Mouse (Mus musculus): ENCODE measurements at regions not wholly inside any gene's neighbourhood (a gene's known extent, or its start where the extent isn't known, plus 50 kb on each side); places are given as distances from the start of the nearest gene placed in this dataset.

- DNase-seq (ENCODE audit: low spot score) (no peak), ATAC-seq (replicated peaks; ENCODE audit: low FRiP score) (no peak)
- Histone ChIP-seq H3K9me3 (ENCODE audit: control insufficient read depth, low read length) (no peaks in the 10 kb centered on the region), H3K4me1 (replicated peaks; ENCODE audit: control insufficient read depth, insufficient read depth, low read length) (no peaks in the 10 kb centered on the region), H3K36me3 (ENCODE audit: control insufficient read depth, insufficient read depth, low read length) (no peaks in the 10 kb centered on the region), H3K27me3 (ENCODE audit: control insufficient read depth, insufficient read depth, low read length) (no peaks in the 10 kb centered on the region), H3K4me3 (ENCODE audit: low read depth, low read length) (no peak overlapping the region), H3K9ac (ENCODE audit: low read length) (no peak overlapping the region), H3K27ac (ENCODE audit: low read depth, low read length) (no peak overlapping the region), H3K4me2 (ENCODE audit: low read depth, low read length, severe bottlenecking) (no peak overlapping the region)
- 83% methylated on average over 10 of the region's 10 CpGs for WGBS
Observed at GRCm38 (mm10) chr16:78199252-78199651, 102.0 kb upstream of the Cxadr start.

- Histone ChIP-seq H3K27ac (ENCODE audit: low read depth, low read length) (no peak overlapping the region), H3K9me3 (ENCODE audit: control insufficient read depth, low read length) (no peaks in the 10 kb centered on the region), H3K36me3 (ENCODE audit: control insufficient read depth, insufficient read depth, low read length) (no peaks in the 10 kb centered on the region), H3K4me2 (ENCODE audit: low read depth, low read length, severe bottlenecking) (no peak overlapping the region), H3K4me1 (replicated peaks; ENCODE audit: control insufficient read depth, insufficient read depth, low read length) (no peaks in the 10 kb centered on the region), H3K27me3 (ENCODE audit: control insufficient read depth, insufficient read depth, low read length) (no peaks in the 10 kb centered on the region), H3K9ac (ENCODE audit: low read length) (no peak overlapping the region), H3K4me3 (ENCODE audit: low read depth, low read length) (no peak overlapping the region)
- ATAC-seq (replicated peaks; ENCODE audit: low FRiP score) = no peak
- WGBS = 10% methylated on average over 16 of the region's 16 CpGs
- DNase-seq (ENCODE audit: low spot score) = peak; percentile 90
Observed at GRCm38 (mm10) chr16:78198642-78199121, 102.6 kb upstream of the Cxadr start.

- no peak overlapping the region for H3K4me2 ChIP-seq (ENCODE audit: low read depth, low read length, severe bottlenecking)
- peak; percentile 55 for ATAC-seq (replicated peaks; ENCODE audit: low FRiP score)
- no peak overlapping the region for H3K9ac ChIP-seq (ENCODE audit: low read length)
Observed at GRCm38 (mm10) chr16:78197252-78197896, 103.9 kb upstream of the Cxadr start.

GRCm38 (mm10) chr16:78170627-78171605 is 130.4 kb upstream of the Cxadr start:
- H3K4me3 ChIP-seq (ENCODE audit: low read depth, low read length) = no peak overlapping the region
- H3K27me3 ChIP-seq (ENCODE audit: control insufficient read depth, insufficient read depth, low read length) = no peaks in the 10 kb centered on the region
- no peak overlapping the region for H3K9ac ChIP-seq (ENCODE audit: low read length)
- no peak for DNase-seq (ENCODE audit: low spot score)
- H3K4me1 ChIP-seq (replicated peaks; ENCODE audit: control insufficient read depth, insufficient read depth, low read length) = no peaks in the 10 kb centered on the region
- H3K9me3 ChIP-seq (ENCODE audit: control insufficient read depth, low read length) = no peaks in the 10 kb centered on the region
- no peak overlapping the region for H3K4me2 ChIP-seq (ENCODE audit: low read depth, low read length, severe bottlenecking)
- no peak overlapping the region for H3K27ac ChIP-seq (ENCODE audit: low read depth, low read length)
- 51% methylated on average over 9 of the region's 9 CpGs for WGBS
- H3K36me3 ChIP-seq (ENCODE audit: control insufficient read depth, insufficient read depth, low read length) = no peaks in the 10 kb centered on the region
- no peak for ATAC-seq (replicated peaks; ENCODE audit: low FRiP score)

More at GRCm38 (mm10) chr16:78197252-78197896, 103.9 kb upstream of the Cxadr start:
- Histone ChIP-seq H3K36me3 (ENCODE audit: control insufficient read depth, insufficient read depth, low read length) (no peaks in the 10 kb centered on the region), H3K9me3 (ENCODE audit: control insufficient read depth, low read length) (no peaks in the 10 kb centered on the region), H3K4me1 (replicated peaks; ENCODE audit: control insufficient read depth, insufficient read depth, low read length) (no peaks in the 10 kb centered on the region), H3K27ac (ENCODE audit: low read depth, low read length) (no peak overlapping the region), H3K4me3 (ENCODE audit: low read depth, low read length) (no peak overlapping the region), H3K27me3 (ENCODE audit: control insufficient read depth, insufficient read depth, low read length) (no peaks in the 10 kb centered on the region)
- 12% methylated on average over 10 of the region's 10 CpGs for WGBS
- peak; percentile 91 for DNase-seq (ENCODE audit: low spot score)

- WGBS = 77% methylated on average over 3 of the region's 3 CpGs
- H3K9me3 ChIP-seq (ENCODE audit: control insufficient read depth, low read length) = no peaks in the 10 kb centered on the region
- no peak overlapping the region for H3K27ac ChIP-seq (ENCODE audit: low read depth, low read length)
- no peak for DNase-seq (ENCODE audit: low spot score)
- no peak for ATAC-seq (replicated peaks; ENCODE audit: low FRiP score)
- H3K4me1 ChIP-seq (replicated peaks; ENCODE audit: control insufficient read depth, insufficient read depth, low read length) = no peaks in the 10 kb centered on the region
- H3K36me3 ChIP-seq (ENCODE audit: control insufficient read depth, insufficient read depth, low read length) = no peaks in the 10 kb centered on the region
- H3K27me3 ChIP-seq (ENCODE audit: control insufficient read depth, insufficient read depth, low read length) = no peaks in the 10 kb centered on the region
- H3K4me3 ChIP-seq (ENCODE audit: low read depth, low read length) = no peak overlapping the region
- no peak overlapping the region for H3K4me2 ChIP-seq (ENCODE audit: low read depth, low read length, severe bottlenecking)
- no peak overlapping the region for H3K9ac ChIP-seq (ENCODE audit: low read length)
Observed at GRCm38 (mm10) chr16:78156876-78157232, 144.4 kb upstream of the Cxadr start.

GRCm38 (mm10) chr16:78156138-78156875 is 145.0 kb upstream of the Cxadr start:
- Histone ChIP-seq H3K4me3 (ENCODE audit: low read depth, low read length) (no peak overlapping the region), H3K9me3 (ENCODE audit: control insufficient read depth, low read length) (no peaks in the 10 kb centered on the region), H3K4me2 (ENCODE audit: low read depth, low read length, severe bottlenecking) (no peak overlapping the region), H3K4me1 (replicated peaks; ENCODE audit: control insufficient read depth, insufficient read depth, low read length) (no peaks in the 10 kb centered on the region), H3K27ac (ENCODE audit: low read depth, low read length) (no peak overlapping the region), H3K9ac (ENCODE audit: low read length) (no peak overlapping the region), H3K36me3 (ENCODE audit: control insufficient read depth, insufficient read depth, low read length) (no peaks in the 10 kb centered on the region), H3K27me3 (ENCODE audit: control insufficient read depth, insufficient read depth, low read length) (no peaks in the 10 kb centered on the region)
- 40% methylated on average over 7 of the region's 7 CpGs for WGBS
- no peak for DNase-seq (ENCODE audit: low spot score)
- ATAC-seq (replicated peaks; ENCODE audit: low FRiP score) = peak; percentile 86

GRCm38 (mm10) chr16:78153899-78154605 is 147.2 kb upstream of the Cxadr start:
- H3K27ac ChIP-seq (ENCODE audit: low read depth, low read length) = no peak overlapping the region
- no peaks in the 10 kb centered on the region for H3K36me3 ChIP-seq (ENCODE audit: control insufficient read depth, insufficient read depth, low read length)
- WGBS = 86% methylated on average over 2 of the region's 2 CpGs
- no peaks in the 10 kb centered on the region for H3K9me3 ChIP-seq (ENCODE audit: control insufficient read depth, low read length)
- no peak overlapping the region for H3K4me2 ChIP-seq (ENCODE audit: low read depth, low read length, severe bottlenecking)
- H3K4me1 ChIP-seq (replicated peaks; ENCODE audit: control insufficient read depth, insufficient read depth, low read length) = no peaks in the 10 kb centered on the region
- ATAC-seq (replicated peaks; ENCODE audit: low FRiP score) = no peak
- no peaks in the 10 kb centered on the region for H3K27me3 ChIP-seq (ENCODE audit: control insufficient read depth, insufficient read depth, low read length)
- no peak for DNase-seq (ENCODE audit: low spot score)
- no peak overlapping the region for H3K9ac ChIP-seq (ENCODE audit: low read length)
- H3K4me3 ChIP-seq (ENCODE audit: low read depth, low read length) = no peak overlapping the region

- no peaks in the 10 kb centered on the region for H3K27me3 ChIP-seq (ENCODE audit: control insufficient read depth, insufficient read depth, low read length)
- no peak for ATAC-seq (replicated peaks; ENCODE audit: low FRiP score)
- no peak overlapping the region for H3K4me3 ChIP-seq (ENCODE audit: low read depth, low read length)
- no peak overlapping the region for H3K4me2 ChIP-seq (ENCODE audit: low read depth, low read length, severe bottlenecking)
- no peaks in the 10 kb centered on the region for H3K9me3 ChIP-seq (ENCODE audit: control insufficient read depth, low read length)
- no peak overlapping the region for H3K9ac ChIP-seq (ENCODE audit: low read length)
- WGBS = 81% methylated on average over 1 of the region's 1 CpGs
- no peaks in the 10 kb centered on the region for H3K36me3 ChIP-seq (ENCODE audit: control insufficient read depth, insufficient read depth, low read length)
- H3K4me1 ChIP-seq (replicated peaks; ENCODE audit: control insufficient read depth, insufficient read depth, low read length) = no peaks in the 10 kb centered on the region
- no peak overlapping the region for H3K27ac ChIP-seq (ENCODE audit: low read depth, low read length)
- no peak for DNase-seq (ENCODE audit: low spot score)
Observed at GRCm38 (mm10) chr16:78144146-78144545, 157.1 kb upstream of the Cxadr start.

Data from forebrain, embryonic 11.5 days (tissue).